Mouse (Mus musculus) midbrain, embryonic 10.5 days (tissue): ENCODE measurements around the gene Lgi2. TPM values are rescaled to one million over a fixed set of nuclear protein-coding genes. Genes with fewer than 3 reads are reported as not detected.

Experiments used
- DNase-seq: peaks from one replicate; pipeline ENCODE4 v3.0.0-alpha.2; 2017; ENCODE audit warnings: low spot score
- H3K27ac ChIP-seq: fragments of 300-500 bp; sonication (generic); replicated peaks from 2 replicates; pipeline ENCODE4 v1.5.1; 2016; ENCODE audit warnings: mild to moderate bottlenecking
- H3K27me3 ChIP-seq: fragments of 300-500 bp; sonication (generic); 2 replicates; pipeline ENCODE4 v1.6.1; 2016; ENCODE audit warnings: low read depth, mild to moderate bottlenecking; ENCODE audit not compliant: poor library complexity, severe bottlenecking
- H3K36me3 ChIP-seq: fragments of 300-500 bp; sonication (generic); 2 replicates; pipeline ENCODE4 v1.6.1; 2016; ENCODE audit warnings: mild to moderate bottlenecking, moderate library complexity
- H3K4me1 ChIP-seq: fragments of 300-500 bp; sonication (generic); 2 replicates; pipeline ENCODE4 v1.6.1; 2016
- H3K4me3 ChIP-seq: fragments of 300-500 bp; sonication (generic); 2 replicates; pipeline ENCODE4 v1.5.1; 2016; ENCODE audit warnings: mild to moderate bottlenecking, moderate library complexity
- H3K9me3 ChIP-seq: fragments of 300-500 bp; sonication (generic); replicated peaks from 2 replicates; pipeline ENCODE4 v1.6.1; 2016; ENCODE audit warnings: mild to moderate bottlenecking
- WGBS: fragments of 180-500 bp; shearing (Covaris S2); methylation state at CpG from one replicate; pipeline ENCODE4 v1.1.7; 2016; 5-methylcytosine and 5-hydroxymethylcytosine counted together
- polyA plus RNA-seq: library from polyadenylated mRNA; unstranded; fragments of >200 nt; fragmentation: Nextera tagmentation; extraction: Ambion mirVana; gene quantifications from 2 replicates; pipeline ENCODE4 v1.2.1, GENCODE M21; 2016

Lgi2 gene
- polyA plus RNA-seq, 1 experiment from 2014 or later = 1.4 TPM

DNA sequence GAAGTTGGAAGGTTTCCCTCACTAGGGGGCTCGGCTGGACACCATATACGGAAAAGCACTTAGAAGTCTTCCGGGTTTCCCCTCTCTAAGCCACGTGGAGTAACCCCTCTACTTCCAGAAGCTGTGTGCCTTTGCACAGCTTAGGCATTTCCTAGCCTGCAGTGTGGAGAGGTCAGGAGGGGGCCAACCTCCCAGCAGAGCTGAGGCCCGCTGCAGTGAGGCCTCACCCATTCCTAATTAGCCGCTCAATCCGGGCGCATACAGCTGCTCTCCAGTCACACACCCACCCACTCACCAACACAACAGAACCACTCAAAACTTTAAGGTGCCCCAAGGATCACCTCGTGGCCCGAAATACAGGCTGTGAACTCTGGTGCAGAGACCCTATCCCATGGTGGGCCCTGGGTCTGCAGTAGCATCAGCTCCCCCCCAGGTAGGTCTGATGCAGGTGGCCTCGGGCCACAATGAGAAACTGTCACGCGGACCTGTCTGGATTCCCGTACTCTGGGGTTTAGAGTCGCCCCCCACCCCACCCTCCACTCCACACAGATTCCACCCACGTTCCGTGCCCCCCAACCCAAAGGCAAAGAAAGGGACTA lies 949 bp downstream of the Lgi2 start:
- DNase-seq = peak; percentile 25
- Histone ChIP-seq H3K27me3 (peaks cover 27% of the 10 kb centered on the region), H3K9me3 (peaks cover 12% of the 10 kb centered on the region; the same call in 1 of the 2 replicates), H3K4me1 (peaks cover 29% of the 10 kb centered on the region), H3K27ac (peak overlapping the region; percentile 85), H3K4me3 (peak overlapping the region; percentile 71), H3K36me3 (no peaks in the 10 kb centered on the region)
- 4% methylated on average over 17 of the region's 17 CpGs for WGBS

DNA sequence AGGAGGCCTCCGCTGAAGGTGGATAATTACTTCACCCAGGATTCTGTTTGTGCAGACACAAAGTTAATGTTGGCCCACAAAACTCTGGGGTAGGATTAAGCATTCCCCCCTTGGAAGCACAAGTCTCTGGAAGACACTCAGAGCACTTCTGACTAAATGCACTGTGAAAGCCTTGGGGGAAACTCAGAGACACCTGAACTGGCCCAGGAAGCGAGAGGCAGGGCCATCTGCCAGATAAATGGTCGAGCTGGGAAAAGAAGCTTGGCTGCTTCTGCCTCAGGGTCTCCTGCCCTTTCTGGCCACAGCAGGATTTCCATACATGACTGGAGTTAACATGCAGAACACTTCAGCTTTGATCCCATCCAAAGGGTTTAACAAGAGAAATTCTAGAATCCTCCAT lies 1.9 kb downstream of the Lgi2 start:
- no peaks in the 10 kb centered on the region for H3K36me3 ChIP-seq
- no peak for DNase-seq
- peaks cover 27% of the 10 kb centered on the region for H3K27me3 ChIP-seq
- no peak overlapping the region for H3K4me3 ChIP-seq
- 40% methylated on average over 3 of the region's 3 CpGs for WGBS
- H3K4me1 ChIP-seq = peaks cover 27% of the 10 kb centered on the region
- peaks cover 12% of the 10 kb centered on the region; the same call in 1 of the 2 replicates for H3K9me3 ChIP-seq
- H3K27ac ChIP-seq = no peak overlapping the region

DNA sequence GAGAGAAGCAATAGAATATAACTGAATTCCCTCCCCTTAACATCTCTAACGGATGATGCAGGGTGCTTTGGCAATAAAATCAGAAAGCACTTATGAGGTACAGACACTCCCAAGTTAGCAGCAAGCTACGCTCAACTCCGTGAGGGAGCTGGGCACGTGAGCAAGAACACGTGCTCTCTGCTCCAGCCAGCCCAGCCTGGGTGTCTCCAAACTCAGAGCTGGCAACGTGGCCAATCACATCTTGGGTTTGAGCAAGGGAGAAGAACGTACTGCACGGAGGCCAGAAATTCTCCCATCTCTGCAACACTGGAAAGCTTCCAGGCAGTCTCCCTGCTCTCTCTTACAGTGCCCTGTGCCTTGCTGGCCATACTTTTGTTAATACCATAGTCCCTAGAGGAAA lies 6.0 kb downstream of the Lgi2 start:
- H3K27ac ChIP-seq = no peak overlapping the region

DNA sequence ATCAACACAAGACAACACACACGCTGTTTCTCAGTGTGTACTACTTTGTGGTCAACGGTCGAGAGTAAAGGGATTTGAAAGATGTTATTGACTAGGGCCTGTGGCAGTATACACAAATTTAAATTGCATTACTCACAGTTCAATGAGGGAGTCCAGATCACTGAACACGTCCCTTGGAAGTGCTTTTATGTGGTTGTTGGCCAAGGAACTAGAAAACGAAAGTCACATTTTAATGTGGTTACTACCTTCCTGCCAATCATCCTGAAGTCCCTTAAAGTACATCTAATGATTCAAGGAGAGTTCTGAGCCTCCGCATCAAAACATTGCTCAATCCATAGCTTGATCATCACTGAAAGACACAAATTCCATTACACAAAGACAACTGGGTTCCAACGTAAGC lies 10.7 kb downstream of the Lgi2 start:
- H3K4me1 ChIP-seq = no peaks in the 10 kb centered on the region
- no peaks in the 10 kb centered on the region for H3K36me3 ChIP-seq
- H3K4me3 ChIP-seq = no peak overlapping the region
- no peak for DNase-seq
- H3K27me3 ChIP-seq = no peaks in the 10 kb centered on the region
- 75% methylated on average over 7 of the region's 7 CpGs for WGBS
- H3K27ac ChIP-seq = no peak overlapping the region
- H3K9me3 ChIP-seq = no peaks in the 10 kb centered on the region

More for the DNA sequence above, 6.0 kb downstream of the Lgi2 start:
- no peak for DNase-seq
- Histone ChIP-seq H3K9me3 (no peaks in the 10 kb centered on the region), H3K4me3 (no peak overlapping the region), H3K4me1 (peaks cover 13% of the 10 kb centered on the region), H3K27me3 (peaks cover 16% of the 10 kb centered on the region), H3K36me3 (no peaks in the 10 kb centered on the region)
- 86% methylated on average over 8 of the region's 8 CpGs for WGBS

DNA sequence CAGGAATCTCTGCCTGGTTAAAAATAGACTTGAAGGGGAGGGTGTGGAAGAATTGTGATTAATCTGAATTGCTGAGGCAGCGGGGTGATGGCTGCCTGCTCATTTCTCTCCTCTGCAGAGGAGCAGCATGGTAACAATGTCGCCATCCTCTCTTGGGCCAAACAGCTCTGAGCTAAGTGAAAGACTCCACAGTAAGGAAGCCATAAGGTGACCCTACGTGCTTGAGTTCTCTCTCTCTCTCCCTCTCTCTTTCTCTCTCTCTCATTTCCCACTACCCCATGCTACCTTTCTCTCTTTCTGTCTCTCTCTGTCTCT lies 15.0 kb downstream of the Lgi2 start:
- H3K4me1 ChIP-seq = no peaks in the 10 kb centered on the region
- H3K27ac ChIP-seq = no peak overlapping the region

DNA sequence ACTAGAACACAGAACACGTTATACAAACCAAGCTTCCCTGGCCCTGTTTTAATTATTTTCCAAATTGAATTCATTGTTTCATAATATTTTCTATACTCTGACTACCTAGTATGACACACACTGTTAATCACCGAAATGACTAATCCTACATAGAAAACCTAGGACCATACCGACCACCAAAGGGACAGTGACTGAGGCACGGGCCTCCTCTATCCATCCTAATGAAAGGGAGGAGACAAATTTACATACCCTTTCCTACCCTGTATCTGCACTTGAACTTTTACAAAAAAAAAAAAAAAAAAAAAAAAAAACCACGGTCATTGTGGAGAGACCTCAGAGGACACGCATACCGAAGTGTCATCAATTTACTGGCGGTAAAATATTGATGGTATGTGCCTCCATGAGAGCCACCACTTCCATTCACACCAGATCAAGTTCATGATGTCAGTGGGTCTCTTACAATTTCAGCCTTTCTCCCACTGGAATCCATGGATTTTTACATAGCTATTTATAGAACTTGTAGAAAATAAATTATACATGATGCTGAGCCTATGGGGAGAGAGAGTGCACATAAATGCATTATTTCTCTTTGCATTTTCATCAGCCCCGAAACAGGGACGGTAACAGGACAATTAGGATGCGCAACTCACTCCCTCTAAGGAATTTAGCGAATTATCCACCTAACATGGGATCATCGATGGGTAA lies 15.5 kb downstream of the Lgi2 start:
- no peak for DNase-seq
- Histone ChIP-seq H3K27ac (no peak overlapping the region), H3K27me3 (no peaks in the 10 kb centered on the region), H3K9me3 (no peaks in the 10 kb centered on the region), H3K4me1 (no peaks in the 10 kb centered on the region), H3K4me3 (no peak overlapping the region), H3K36me3 (0 out of 2 replicates have a peak, but pooled peaks cover 2% of the 10 kb centered on the region)
- WGBS = 92% methylated on average over 13 of the region's 13 CpGs

More for the DNA sequence above, 15.0 kb downstream of the Lgi2 start:
- no peaks in the 10 kb centered on the region for H3K27me3 ChIP-seq
- 85% methylated on average over 3 of the region's 3 CpGs for WGBS
- H3K9me3 ChIP-seq = no peaks in the 10 kb centered on the region
- no peak overlapping the region for H3K4me3 ChIP-seq
- DNase-seq = no peak
- H3K36me3 ChIP-seq = 0 out of 2 replicates have a peak, but pooled peaks cover under 1% of the 10 kb centered on the region

DNA sequence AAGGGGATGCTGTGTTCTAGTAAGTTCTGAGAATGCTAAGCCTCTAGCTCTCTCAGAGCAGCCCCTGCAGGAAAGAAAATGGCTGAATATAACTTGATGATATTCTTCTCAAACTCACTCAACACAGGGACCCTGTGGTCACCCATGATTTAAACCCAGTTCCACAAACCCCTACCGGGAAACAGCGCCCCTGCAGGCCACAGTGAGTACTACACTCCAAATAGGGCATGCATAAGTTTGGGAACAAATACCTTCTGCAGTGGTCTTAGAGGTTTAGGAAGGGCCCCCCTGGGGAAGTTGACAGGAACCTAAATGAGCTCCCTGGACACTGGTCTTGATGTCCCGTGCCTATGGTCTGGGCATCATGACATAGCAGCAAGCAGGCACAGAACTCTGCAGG lies 19.3 kb downstream of the Lgi2 start:
- Histone ChIP-seq H3K4me1 (no peaks in the 10 kb centered on the region), H3K36me3 (0 out of 2 replicates have a peak, but pooled peaks cover 2% of the 10 kb centered on the region), H3K27me3 (no peaks in the 10 kb centered on the region), H3K9me3 (no peaks in the 10 kb centered on the region), H3K27ac (no peak overlapping the region), H3K4me3 (no peak overlapping the region)
- 52% methylated on average over 3 of the region's 3 CpGs for WGBS
- DNase-seq = peak; percentile 33

DNA sequence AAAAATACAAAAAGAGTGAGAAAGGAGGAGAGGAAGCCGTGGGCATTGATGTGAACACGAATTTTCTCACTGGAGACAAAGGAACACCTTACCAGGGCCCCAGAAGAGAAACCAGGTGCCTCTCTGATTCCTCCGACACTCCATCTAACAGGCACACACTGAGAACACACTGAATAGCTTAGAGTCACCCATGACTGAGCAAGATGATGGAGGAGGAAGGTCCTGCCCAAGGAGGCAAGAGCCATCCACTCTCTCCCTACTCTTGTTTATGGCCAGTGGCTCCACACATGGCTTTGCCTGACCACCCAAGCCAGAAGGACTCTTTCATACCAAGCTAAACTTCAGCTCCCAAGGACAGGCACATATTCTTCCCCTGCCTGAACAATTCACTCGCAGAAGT lies 22.5 kb downstream of the Lgi2 start:
- no peaks in the 10 kb centered on the region for H3K4me1 ChIP-seq
- H3K9me3 ChIP-seq = no peaks in the 10 kb centered on the region
- no peak overlapping the region for H3K4me3 ChIP-seq
- no peak overlapping the region for H3K27ac ChIP-seq
- no peaks in the 10 kb centered on the region for H3K27me3 ChIP-seq
- H3K36me3 ChIP-seq = 0 out of 2 replicates have a peak, but pooled peaks cover 2% of the 10 kb centered on the region
- 89% methylated on average over 4 of the region's 4 CpGs for WGBS
- no peak for DNase-seq

DNA sequence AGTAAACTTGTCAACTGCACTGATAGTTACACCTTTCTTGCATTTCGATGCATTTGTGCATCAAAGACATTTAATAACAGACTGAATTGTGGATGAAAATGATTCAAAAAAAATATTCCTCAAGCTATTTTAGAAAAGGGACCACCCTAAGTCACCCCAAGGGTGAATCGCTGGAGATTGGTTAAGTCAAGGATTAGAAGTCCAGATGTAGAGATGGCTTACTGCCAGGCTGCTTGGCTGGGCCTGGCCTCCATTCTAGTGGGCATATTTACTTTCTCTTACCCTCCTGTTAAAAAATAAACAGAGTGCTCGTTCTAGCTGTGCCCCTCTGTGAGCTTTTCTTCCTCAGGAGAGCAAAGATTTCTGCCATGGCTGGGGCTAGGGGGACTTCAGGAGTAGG lies 26.1 kb downstream of the Lgi2 start:
- DNase-seq = no peak
- H3K4me1 ChIP-seq = 0 out of 2 replicates have a peak, but pooled peaks cover 2% of the 10 kb centered on the region
- 80% methylated on average over 3 of the region's 3 CpGs for WGBS
- no peaks in the 10 kb centered on the region for H3K9me3 ChIP-seq
- no peak overlapping the region for H3K27ac ChIP-seq
- 0 out of 2 replicates have a peak, but pooled peaks cover 6% of the 10 kb centered on the region for H3K36me3 ChIP-seq
- H3K4me3 ChIP-seq = no peak overlapping the region
- H3K27me3 ChIP-seq = no peaks in the 10 kb centered on the region

DNA sequence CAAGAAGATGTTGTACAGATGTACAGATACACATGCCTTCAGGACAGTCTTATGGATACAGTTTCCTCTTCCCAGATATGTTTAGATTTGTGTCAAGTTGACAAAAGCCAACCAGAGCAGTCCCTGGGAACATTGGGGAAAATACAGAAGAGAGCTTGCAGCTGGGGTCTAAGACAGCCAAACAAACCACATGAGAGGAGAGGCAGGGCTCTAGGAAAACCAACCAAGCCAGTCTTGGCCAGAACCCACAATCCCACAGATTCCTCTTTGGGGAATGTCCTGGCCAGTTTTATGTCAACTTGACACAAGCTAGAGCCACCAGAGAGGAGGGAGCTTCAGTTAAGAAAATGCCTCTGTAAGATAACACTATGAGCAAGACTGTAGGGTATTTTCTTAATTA lies 26.8 kb downstream of the Lgi2 start:
- Histone ChIP-seq H3K4me1 (0 out of 2 replicates have a peak, but pooled peaks cover 6% of the 10 kb centered on the region), H3K36me3 (0 out of 2 replicates have a peak, but pooled peaks cover 6% of the 10 kb centered on the region), H3K9me3 (no peaks in the 10 kb centered on the region), H3K4me3 (no peak overlapping the region), H3K27ac (no peak overlapping the region), H3K27me3 (no peaks in the 10 kb centered on the region)
- no peak for DNase-seq

DNA sequence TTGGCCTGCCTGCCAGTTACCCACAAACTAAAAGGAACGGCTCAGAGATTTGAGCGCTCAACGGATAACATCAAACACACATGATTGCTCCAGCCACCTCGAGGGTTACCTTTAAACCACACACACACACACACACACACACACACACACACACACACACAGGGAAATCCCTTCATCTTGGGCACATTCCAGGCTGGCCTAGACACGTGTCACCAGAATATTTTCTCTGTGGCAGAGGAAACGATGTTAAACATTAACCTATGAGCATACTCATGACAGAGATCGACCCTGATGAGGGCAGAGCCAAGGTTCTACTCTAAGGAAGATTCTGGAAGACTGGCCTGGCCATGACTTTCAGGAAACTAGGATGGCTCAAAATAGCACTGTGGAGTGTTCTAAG lies 29.2 kb downstream of the Lgi2 start:
- 89% methylated on average over 7 of the region's 7 CpGs for WGBS

DNA sequence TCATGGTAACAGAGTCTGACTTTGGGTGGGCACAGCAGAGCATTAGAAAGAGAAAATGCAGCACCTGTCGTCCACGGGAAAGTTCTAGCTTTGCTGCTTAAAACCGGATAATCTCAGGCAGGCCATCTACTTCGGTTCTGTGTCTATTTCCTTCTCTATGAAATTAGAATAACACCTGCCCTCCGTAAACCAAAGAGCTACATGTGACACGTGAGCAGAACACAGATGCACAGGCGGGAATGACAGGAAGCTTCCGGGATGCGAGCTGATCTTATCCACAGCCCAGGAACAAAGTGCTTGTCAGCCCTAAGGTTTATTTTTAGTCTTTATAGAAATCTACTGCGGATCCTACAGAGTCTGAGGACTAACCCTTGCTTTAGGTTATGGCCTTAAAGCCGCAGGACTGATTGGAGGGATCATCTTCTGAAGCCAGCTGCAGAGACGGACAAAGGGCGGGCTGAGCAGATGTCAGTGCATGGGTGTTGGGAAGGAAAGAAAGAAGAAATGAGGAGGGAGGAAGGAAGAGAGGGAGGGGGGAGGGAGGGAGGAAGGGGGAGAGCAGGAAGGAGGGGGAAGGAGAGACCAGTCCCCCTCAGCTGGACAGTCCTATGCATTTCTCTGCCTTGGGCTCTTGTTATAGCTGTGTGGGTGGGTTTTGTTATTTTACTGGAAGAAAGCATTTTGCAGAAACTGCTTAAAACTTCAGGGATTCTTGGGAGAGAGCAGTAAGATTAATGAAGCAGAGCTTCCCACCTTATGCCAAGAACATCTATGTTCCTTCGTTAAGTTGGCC lies 31.3 kb downstream of the Lgi2 start:
- H3K4me1 ChIP-seq = 0 out of 2 replicates have a peak, but pooled peaks cover 6% of the 10 kb centered on the region
- no peak overlapping the region for H3K4me3 ChIP-seq
- no peak overlapping the region for H3K27ac ChIP-seq
- no peaks in the 10 kb centered on the region for H3K27me3 ChIP-seq
- no peaks in the 10 kb centered on the region for H3K9me3 ChIP-seq
- no peak for DNase-seq
- WGBS = 86% methylated on average over 14 of the region's 14 CpGs
- H3K36me3 ChIP-seq = 0 out of 2 replicates have a peak, but pooled peaks cover 6% of the 10 kb centered on the region

More for the DNA sequence above, 29.2 kb downstream of the Lgi2 start:
- Histone ChIP-seq H3K27ac (no peak overlapping the region), H3K27me3 (no peaks in the 10 kb centered on the region), H3K4me3 (no peak overlapping the region), H3K4me1 (0 out of 2 replicates have a peak, but pooled peaks cover 6% of the 10 kb centered on the region), H3K9me3 (no peaks in the 10 kb centered on the region), H3K36me3 (0 out of 2 replicates have a peak, but pooled peaks cover 6% of the 10 kb centered on the region)
- DNase-seq = no peak
